Mouse (Mus musculus) C2C12 (cell line): Measurements from ENCODE around the gene Sardh.

Source experiments
- CEBPB ChIP-seq: IDR thresholded peaks from one replicate; pipeline ENCODE4 v1.6.1; 2011; ENCODE audit warnings: low read depth, mild to moderate bottlenecking, control low read depth, moderate library complexity
- CTCF ChIP-seq: IDR thresholded peaks from one replicate; pipeline ENCODE4 v1.5.1; 2011; ENCODE audit not compliant: control insufficient read depth, insufficient read depth, insufficient read length
- FOSL1 ChIP-seq: IDR thresholded peaks from one replicate; pipeline ENCODE4 v1.8.0; 2011; ENCODE audit warnings: mild to moderate bottlenecking, low read length; ENCODE audit not compliant: poor library complexity, insufficient read depth, severe bottlenecking
- MAX ChIP-seq: IDR thresholded peaks from one replicate; pipeline ENCODE4 v1.6.1; 2011; ENCODE audit warnings: mild to moderate bottlenecking, control low read depth
- MYOD1 ChIP-seq: IDR thresholded peaks from one replicate; pipeline ENCODE4 v1.6.1; 2011; ENCODE audit warnings: low read depth; ENCODE audit not compliant: control insufficient read depth, insufficient read length

DNA sequence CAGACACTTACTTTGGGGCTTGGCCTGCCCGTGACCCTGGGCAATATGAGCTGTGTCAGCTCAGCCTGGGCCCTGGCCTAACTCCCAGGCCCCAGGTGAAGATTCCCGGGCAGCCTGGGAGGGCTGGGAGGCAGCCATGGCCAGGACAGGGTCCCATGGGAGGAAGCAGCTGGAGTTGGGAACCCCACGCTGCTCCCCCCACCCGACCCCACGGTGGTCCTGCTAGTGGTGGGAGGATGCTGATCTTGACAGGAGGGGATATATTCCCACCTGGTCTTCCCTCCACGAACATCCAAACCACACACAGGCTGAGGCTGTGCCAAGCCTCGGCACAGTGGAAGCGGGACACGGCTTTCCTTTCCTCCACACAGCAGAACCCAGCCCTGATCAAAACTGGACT is 38.8 kb downstream of the Sardh start:
- TF ChIP-seq CTCF (no peak), MYOD1 (no peak), FOSL1 (no peak), MAX (no peak), CEBPB (no peak)
